Mouse (Mus musculus): Measurements from ENCODE around the gene Zfp768.

DNA sequence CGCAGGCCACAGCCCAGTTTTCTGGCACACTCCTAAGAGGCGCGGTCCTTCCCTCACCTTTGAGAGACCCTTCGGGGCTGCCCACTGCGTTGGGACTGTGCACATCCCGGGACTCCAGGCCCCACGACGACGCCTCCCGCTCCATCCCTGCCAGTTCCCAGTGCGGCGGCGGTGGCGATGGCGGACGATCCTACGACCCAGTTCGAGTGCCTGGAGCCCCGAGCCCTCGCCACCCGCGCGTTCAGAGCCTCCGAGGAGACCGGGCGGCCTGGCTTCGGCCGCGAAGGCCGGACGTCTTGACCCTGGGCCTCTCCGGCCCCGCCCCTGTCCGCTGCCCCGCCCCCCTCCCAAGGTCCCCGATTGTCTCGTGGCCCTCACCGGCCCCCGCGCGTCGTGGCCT is 297 bp downstream of the Zfp768 start:
- TF ChIP-seq CTCF (IDR thresholded peaks at IDR 0.05; ENCODE audit: extremely low read depth, insufficient read depth, insufficient read length, insufficient replicate concordance) (no peak), POLR2A (IDR thresholded peaks at IDR 0.05; ENCODE audit: low read depth, low read length) (no peak)

Data from spleen, adult 2 months (tissue).